Mouse (Mus musculus) granulocyte monocyte progenitor cell, adult 5-6 weeks (primary cell): Measurements from ENCODE around the gene H2-M10.3. TPM values are rescaled to one million over a fixed set of nuclear protein-coding genes. Genes with fewer than 3 reads are reported as not detected.
A peak's percentile ranks its signal among the peaks of the same experiment; 100 is the strongest.
"Not testable (repeated sequence)": the region's sequence is repeated elsewhere in the genome, so short reads cannot be mapped to it uniquely, and the experiment has no call there.

Experiments
- ATAC-seq: replicated peaks from 2 replicates; pipeline ENCODE4 v1.8.0; 2016; ENCODE audit warnings: mild to moderate bottlenecking, moderate TSS enrichment, inconsistent platforms; ENCODE audit not compliant: poor library complexity, severe bottlenecking
- total RNA-seq, 2 experiments: library from RNA; stranded (forward) in 1 of 2; stranded (reverse) in 1 of 2; fragments of 200-712, 200-1000 nt in 1 of 2; fragments of >200 nt in 1 of 2; fragmentation: Nextera tagmentation in 1 of 2; gene quantifications; 2 replicates each; pipeline ENCODE4 v1.2.3; 2014 to 2017

Gene H2-M10.3
- total RNA-seq (2014; fragmentation: Nextera tagmentation) = not detected in 2 replicates
- total RNA-seq (2017) = not detected in 2 replicates

DNA sequence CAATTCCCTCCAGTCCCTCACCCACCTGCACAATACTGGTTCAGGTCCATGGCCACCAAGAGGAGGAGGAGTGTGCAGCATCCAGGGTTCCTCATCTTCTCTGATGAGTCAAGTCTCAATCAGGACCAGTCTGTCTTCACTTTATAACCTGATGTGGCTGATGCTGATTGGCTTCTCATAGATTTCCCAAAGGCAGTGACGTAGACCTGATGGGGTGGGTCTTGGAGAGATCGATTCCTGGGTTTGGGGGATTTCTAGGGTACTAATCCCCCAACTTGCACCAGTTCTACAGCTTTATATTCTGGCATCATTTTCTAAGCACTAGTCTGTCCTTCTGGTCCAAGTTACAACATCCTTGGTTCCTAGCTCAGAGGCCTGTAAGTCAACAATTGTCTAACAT lies at the start of gene H2-M10.3:
TSS of gene H2-M10.3 (minus strand) at position 101 of the 400 bp plus-strand sequence.
- not testable (repeated sequence) for ATAC-seq

- ATAC-seq = no peak
Measured at GRCm38 (mm10) chr17:36417416-36417815, 49.2 kb upstream of the H2-M10.3 start.

GRCm38 (mm10) chr17:36415407-36415806 lies 47.2 kb upstream of the H2-M10.3 start:
- peak; percentile 50 for ATAC-seq

GRCm38 (mm10) chr17:36414361-36414760 lies 46.1 kb upstream of the H2-M10.3 start:
- peak; percentile 35; the same call in 1 of the 2 replicates for ATAC-seq

GRCm38 (mm10) chr17:36389907-36390306 lies 21.7 kb upstream of the H2-M10.3 start:
- ATAC-seq = peak; percentile 59

DNA sequence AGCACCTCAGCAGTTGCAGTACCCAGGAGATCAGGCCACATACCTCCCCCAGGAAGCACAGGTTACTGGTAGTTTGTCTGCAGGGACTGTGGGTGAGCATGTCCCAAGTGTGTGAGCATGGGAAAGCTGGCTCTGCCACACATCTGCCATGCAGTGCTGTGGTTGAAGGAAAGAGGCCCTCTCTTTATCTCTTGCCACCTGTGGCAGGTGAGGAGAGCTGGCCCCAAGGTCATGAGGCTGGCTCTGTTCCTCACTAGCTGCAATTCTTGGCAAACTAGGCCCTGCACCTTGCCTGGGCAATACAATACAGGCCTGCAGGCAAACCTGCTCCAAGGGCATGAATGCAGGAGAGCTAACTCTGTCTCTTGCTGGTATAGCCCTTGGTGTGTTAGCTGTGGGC lies 5.8 kb downstream of the H2-M10.3 start:
- ATAC-seq = not testable (repeated sequence)

- peak; percentile 73; the same call in 1 of the 2 replicates for ATAC-seq
Measured at GRCm38 (mm10) chr17:36357512-36357911, 10.7 kb downstream of the H2-M10.3 start.

DNA sequence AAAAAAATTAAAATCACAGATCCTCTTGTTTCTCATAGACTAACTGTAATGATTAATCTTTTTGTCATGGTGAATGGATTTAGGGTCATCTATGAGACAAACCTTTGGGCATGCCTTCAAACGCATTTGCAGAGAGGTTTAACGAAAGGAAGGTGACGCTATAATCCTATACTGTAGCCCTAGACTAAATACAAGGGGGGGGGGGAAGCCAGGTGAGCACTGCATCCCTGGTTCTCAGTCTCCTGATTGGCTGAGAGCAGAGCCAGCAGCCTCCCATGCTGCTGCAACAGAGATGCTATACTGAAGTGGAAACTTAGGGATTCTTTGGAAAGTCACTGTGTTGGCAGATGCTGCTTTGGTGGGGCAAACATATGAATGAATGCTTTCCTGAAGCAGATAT lies 12.5 kb downstream of the H2-M10.3 start:
- no peak for ATAC-seq

DNA sequence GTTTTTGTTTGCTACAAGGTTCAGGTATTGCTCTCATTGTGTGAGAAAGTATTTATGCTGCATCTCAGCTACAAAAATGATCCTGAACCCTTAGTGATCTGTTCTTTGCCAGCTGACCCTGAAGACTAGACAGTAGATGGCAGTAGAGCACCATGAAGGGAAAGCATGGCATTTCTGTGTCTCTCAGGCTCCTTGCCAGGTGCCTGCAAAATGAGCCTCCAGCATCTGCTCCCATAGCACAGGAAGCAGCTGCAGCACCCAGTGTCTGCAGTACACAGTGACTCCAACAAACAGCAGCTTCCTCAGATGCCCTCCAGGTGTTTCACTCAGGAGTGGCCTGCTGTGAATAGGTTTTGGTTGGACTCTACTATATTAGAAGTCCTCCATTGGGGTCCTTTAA lies 12.9 kb downstream of the H2-M10.3 start:
- peak; percentile 81 for ATAC-seq

- no peak for ATAC-seq
Measured at GRCm38 (mm10) chr17:36326055-36326454, 42.2 kb downstream of the H2-M10.3 start, which contains the start of gene H2-M10.1. TSS of gene H2-M10.1 (minus strand) at chr17:36326155.

DNA sequence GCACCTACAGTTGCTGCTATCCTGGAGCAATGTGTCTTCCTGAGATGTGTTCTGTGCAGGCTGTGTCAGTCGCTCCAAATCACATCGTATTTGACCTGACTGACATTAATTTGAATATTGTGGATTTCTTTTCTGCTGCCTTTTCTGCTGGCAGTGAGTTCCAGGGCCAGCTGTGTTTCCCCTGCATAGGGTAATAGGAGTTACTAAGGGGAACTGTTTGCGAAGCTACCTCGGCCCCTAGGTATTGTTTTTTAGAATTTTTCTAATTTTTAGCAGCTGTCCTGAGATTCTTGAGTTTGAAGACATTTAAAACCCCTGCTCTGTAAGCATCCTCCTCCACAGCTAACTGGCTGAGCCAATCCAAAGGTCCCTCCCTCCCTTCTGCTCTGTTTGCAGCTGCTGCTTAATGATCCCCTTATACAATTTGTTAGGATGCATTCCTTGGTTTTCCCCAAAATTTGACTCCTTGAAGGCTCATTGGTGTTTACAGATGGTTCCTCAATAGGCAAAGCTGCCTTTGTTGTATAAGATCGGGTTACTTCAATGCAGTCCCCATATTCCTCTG lies 52.4 kb downstream of the H2-M10.3 start:
- ATAC-seq = no peak

- peak; percentile 77 for ATAC-seq
Measured at GRCm38 (mm10) chr17:36315041-36315688, 53.1 kb downstream of the H2-M10.3 start.

Other genes starting within 250 kb of the H2-M10.3 start
- 0.58 TPM in 1 of 2 replicates, not detected in the other for gene Gm19684, start 246.7 kb downstream of the H2-M10.3 start, total RNA-seq (2014; fragmentation: Nextera tagmentation)
- gene Gm19684, start 246.7 kb downstream of the H2-M10.3 start, total RNA-seq (2017) = not detected in 2 replicates
- gene Gm7030, start 239.0 kb downstream of the H2-M10.3 start, total RNA-seq (2014; fragmentation: Nextera tagmentation) = not detected in 2 replicates
- not detected in 2 replicates for gene Gm7030, start 239.0 kb downstream of the H2-M10.3 start, total RNA-seq (2017)
- not detected in 2 replicates for gene Gm8909, start 199.9 kb downstream of the H2-M10.3 start, total RNA-seq (2014; fragmentation: Nextera tagmentation)
- not detected in 2 replicates for gene Gm8909, start 199.9 kb downstream of the H2-M10.3 start, total RNA-seq (2017)
- gene H2-T3, start 178.1 kb downstream of the H2-M10.3 start, total RNA-seq (2014; fragmentation: Nextera tagmentation) = not detected in 2 replicates
- not detected in 2 replicates for gene H2-T3, start 178.1 kb downstream of the H2-M10.3 start, total RNA-seq (2017)
- gene Rpp21, start 110.3 kb downstream of the H2-M10.3 start, total RNA-seq (2014; fragmentation: Nextera tagmentation) = 54.4 and 61.3 TPM in 2 replicates
- 25.9 and 30.1 TPM in 2 replicates for gene Rpp21, start 110.3 kb downstream of the H2-M10.3 start, total RNA-seq (2017)
- 18.4 and 23.3 TPM in 2 replicates for gene Trim39, start 96.2 kb downstream of the H2-M10.3 start, total RNA-seq (2014; fragmentation: Nextera tagmentation)
- gene Trim39, start 96.2 kb downstream of the H2-M10.3 start, total RNA-seq (2017) = 14.0 and 16.2 TPM in 2 replicates
- not detected in 2 replicates for gene H2-M10.2, start 81.9 kb downstream of the H2-M10.3 start, total RNA-seq (2014; fragmentation: Nextera tagmentation)
- not detected in 2 replicates for gene H2-M10.2, start 81.9 kb downstream of the H2-M10.3 start, total RNA-seq (2017)
- not detected in 2 replicates for gene H2-M10.1, start 42.3 kb downstream of the H2-M10.3 start, total RNA-seq (2014; fragmentation: Nextera tagmentation)
- gene H2-M10.1, start 42.3 kb downstream of the H2-M10.3 start, total RNA-seq (2017) = not detected in 2 replicates
- not detected in 2 replicates for gene H2-M10.4, start 93.9 kb upstream of the H2-M10.3 start, total RNA-seq (2014; fragmentation: Nextera tagmentation)
- not detected in 2 replicates for gene H2-M10.4, start 93.9 kb upstream of the H2-M10.3 start, total RNA-seq (2017)
- not detected in 2 replicates for gene H2-M11, start 178.7 kb upstream of the H2-M10.3 start, total RNA-seq (2014; fragmentation: Nextera tagmentation)
- gene H2-M11, start 178.7 kb upstream of the H2-M10.3 start, total RNA-seq (2017) = not detected in 2 replicates